Mouse (Mus musculus) neural tube, embryonic 14.5 days (tissue): Measurements from ENCODE around the gene Nanos2. TPM values are rescaled to one million over a fixed set of nuclear protein-coding genes. Genes with fewer than 3 reads are reported as not detected.

Experiments
- ATAC-seq: fragments of 200-750 bp; cut with Nextera tagmentation; 2 replicates; pipeline ENCODE4 v1.8.0; 2017; ENCODE audit warnings: low read depth, mild to moderate bottlenecking, moderate TSS enrichment, moderate library complexity
- H3K27ac ChIP-seq: fragments of 300-500 bp; sonication (generic); 2 replicates; pipeline ENCODE4 v1.5.1; 2014; ENCODE audit warnings: low read depth, mild to moderate bottlenecking, control low read depth, low read length, moderate library complexity, mixed read lengths
- H3K27me3 ChIP-seq: fragments of 300-500 bp; sonication (generic); 2 replicates; pipeline ENCODE4 v1.6.1; 2014; ENCODE audit warnings: low read length; ENCODE audit not compliant: control insufficient read depth, insufficient read depth
- H3K36me3 ChIP-seq: fragments of 300-500 bp; sonication (generic); 2 replicates; pipeline ENCODE4 v1.6.1; 2014; ENCODE audit warnings: low read length, mixed read lengths; ENCODE audit not compliant: control insufficient read depth, insufficient read depth
- H3K4me1 ChIP-seq: fragments of 300-500 bp; sonication (generic); 2 replicates; pipeline ENCODE4 v1.6.1; 2014; ENCODE audit warnings: low read length; ENCODE audit not compliant: control insufficient read depth, insufficient read depth
- H3K4me2 ChIP-seq: fragments of 300-500 bp; sonication (generic); 2 replicates; pipeline ENCODE4 v1.6.1; 2014; ENCODE audit warnings: mild to moderate bottlenecking, low read depth, low read length, control low read depth
- H3K4me3 ChIP-seq: fragments of 300-500 bp; sonication (generic); 2 replicates; pipeline ENCODE4 v1.5.1; 2014; ENCODE audit warnings: low read depth, low read length, control low read depth, mixed read lengths
- H3K9ac ChIP-seq: fragments of 300-500 bp; sonication (generic); replicated peaks from 2 replicates; pipeline ENCODE4 v1.6.1; 2014; ENCODE audit warnings: low read depth, mild to moderate bottlenecking, control low read depth, low read length, mixed read lengths
- H3K9me3 ChIP-seq: fragments of 300-500 bp; sonication (generic); 2 replicates; pipeline ENCODE4 v1.6.1; 2016; ENCODE audit warnings: low read length; ENCODE audit not compliant: control insufficient read depth
- WGBS: fragments of 180-500 bp; shearing (Covaris S2); extraction: QIAGEN DNeasy Blood & Tissue Kit; methylation state at CpG from one replicate; pipeline ENCODE4 v1.1.7; 2014; 5-methylcytosine and 5-hydroxymethylcytosine counted together
- polyA plus RNA-seq: library from polyadenylated mRNA; unstranded; fragments of >200 nt; fragmentation: Nextera tagmentation; extraction: Ambion mirVana; gene quantifications from 2 replicates; pipeline ENCODE4 v1.2.1, GENCODE M21; 2014

Nanos2 gene
- polyA plus RNA-seq, 1 experiment from 2014 or later: 1.1 TPM

- Histone ChIP-seq H3K36me3 (no peaks in the 10 kb centered on the region), H3K27me3 (peaks cover 14% of the 10 kb centered on the region; the same call in 1 of the 2 replicates), H3K4me3 (no peak overlapping the region), H3K4me2 (no peak overlapping the region), H3K9ac (no peak overlapping the region), H3K9me3 (no peaks in the 10 kb centered on the region), H3K27ac (no peak overlapping the region), H3K4me1 (peaks cover 11% of the 10 kb centered on the region)
- ATAC-seq: no peak
- 65% methylated on average over 18 of the region's 18 CpGs for WGBS
These were observed 35.2 kb downstream of the Nanos2 start for GRCm38 (mm10) chr7:19022189-19022958.

GRCm38 (mm10) chr7:19023357-19023814 is 36.2 kb downstream of the Nanos2 start, which contains the start of gene Foxa3:
Foxa3 (minus strand) TSS chr7:19023538.
- peak within 1 kb of the TSS; percentile 78 for H3K4me3 ChIP-seq
- H3K9ac ChIP-seq: peak within 1 kb of the TSS; percentile 85
- peaks cover 11% of the 10 kb centered on the region for H3K4me1 ChIP-seq
- H3K27me3 ChIP-seq: peaks cover 14% of the 10 kb centered on the region; the same call in 1 of the 2 replicates
- H3K36me3 ChIP-seq: no peaks in the 10 kb centered on the region
- ATAC-seq: peak; percentile 36
- peak within 1 kb of the TSS; percentile 57 for H3K27ac ChIP-seq
- WGBS: 3% methylated on average over 30 of the region's 30 CpGs
- H3K4me2 ChIP-seq: peak within 1 kb of the TSS; percentile 11; the same call in 1 of the 2 replicates
- no peaks in the 10 kb centered on the region for H3K9me3 ChIP-seq

- peak; percentile 95 for ATAC-seq
- peak within 1 kb of the TSS; percentile 78 for H3K4me3 ChIP-seq
- no peaks in the 10 kb centered on the region for H3K9me3 ChIP-seq
- H3K9ac ChIP-seq: peak within 1 kb of the TSS; percentile 85
- H3K4me2 ChIP-seq: peak within 1 kb of the TSS; percentile 88
- peaks cover 11% of the 10 kb centered on the region for H3K4me1 ChIP-seq
- peak within 1 kb of the TSS; percentile 57 for H3K27ac ChIP-seq
- H3K36me3 ChIP-seq: peaks cover 4% of the 10 kb centered on the region
- H3K27me3 ChIP-seq: peaks cover 14% of the 10 kb centered on the region; the same call in 1 of the 2 replicates
- under 1% methylated on average over 45 of the region's 50 CpGs for whole genome bisulfite sequencing
These were observed 36.9 kb downstream of the Nanos2 start, which contains the start of gene Sympk for GRCm38 (mm10) chr7:19024096-19024506. Sympk (plus strand) TSS chr7:19024377.

- H3K9ac ChIP-seq: peak overlapping the region; percentile 85
- peaks cover 11% of the 10 kb centered on the region for H3K36me3 ChIP-seq
- ATAC-seq: peak; percentile 62
- H3K4me1 ChIP-seq: peaks cover 11% of the 10 kb centered on the region
- H3K27ac ChIP-seq: peak overlapping the region; percentile 57
- H3K4me2 ChIP-seq: peak overlapping the region; percentile 88
- 2% methylated on average over 21 of the region's 36 CpGs for WGBS
- H3K27me3 ChIP-seq: peaks cover 14% of the 10 kb centered on the region; the same call in 1 of the 2 replicates
- no peaks in the 10 kb centered on the region for H3K9me3 ChIP-seq
- H3K4me3 ChIP-seq: peak overlapping the region; percentile 78
These were observed 37.5 kb downstream of the Nanos2 start for GRCm38 (mm10) chr7:19024581-19025255.

GRCm38 (mm10) chr7:19028067-19028466 is 40.9 kb downstream of the Nanos2 start:
- Histone ChIP-seq H3K9ac (no peak overlapping the region), H3K27me3 (peaks cover 8% of the 10 kb centered on the region; the same call in 1 of the 2 replicates), H3K4me1 (peaks cover 11% of the 10 kb centered on the region), H3K4me3 (no peak overlapping the region), H3K9me3 (no peaks in the 10 kb centered on the region), H3K36me3 (peaks cover 30% of the 10 kb centered on the region), H3K27ac (no peak overlapping the region), H3K4me2 (no peak overlapping the region)
- no peak for ATAC-seq

- H3K4me2 ChIP-seq: no peak overlapping the region
- no peak overlapping the region for H3K27ac ChIP-seq
- no peak overlapping the region for H3K9ac ChIP-seq
- H3K4me1 ChIP-seq: peaks cover 11% of the 10 kb centered on the region
- peaks cover 34% of the 10 kb centered on the region for H3K36me3 ChIP-seq
- 64% methylated on average over 6 of the region's 6 CpGs for WGBS
- peak; percentile 22; the same call in 1 of the 2 replicates for ATAC-seq
- H3K27me3 ChIP-seq: no peaks in the 10 kb centered on the region
- H3K9me3 ChIP-seq: no peaks in the 10 kb centered on the region
- no peak overlapping the region for H3K4me3 ChIP-seq
These were observed 42.0 kb downstream of the Nanos2 start for GRCm38 (mm10) chr7:19029084-19029653.

GRCm38 (mm10) chr7:19031641-19032040 is 44.4 kb downstream of the Nanos2 start:
- Histone ChIP-seq H3K36me3 (peaks cover 50% of the 10 kb centered on the region), H3K27me3 (no peaks in the 10 kb centered on the region), H3K4me1 (no peaks in the 10 kb centered on the region), H3K9me3 (no peaks in the 10 kb centered on the region), H3K4me2 (no peak overlapping the region), H3K9ac (no peak overlapping the region), H3K4me3 (no peak overlapping the region), H3K27ac (no peak overlapping the region)
- ATAC-seq: no peak
- WGBS: 30% methylated on average over 4 of the region's 4 CpGs
